Mouse (Mus musculus): Measurements from ENCODE around the gene Pgpep1. TPM values are rescaled to one million over a fixed set of nuclear protein-coding genes. Genes with fewer than 3 reads are reported as not detected.

Gene Pgpep1
- polyA plus RNA-seq, 1 experiment from 2014 or later, result 70.4 TPM

DNA sequence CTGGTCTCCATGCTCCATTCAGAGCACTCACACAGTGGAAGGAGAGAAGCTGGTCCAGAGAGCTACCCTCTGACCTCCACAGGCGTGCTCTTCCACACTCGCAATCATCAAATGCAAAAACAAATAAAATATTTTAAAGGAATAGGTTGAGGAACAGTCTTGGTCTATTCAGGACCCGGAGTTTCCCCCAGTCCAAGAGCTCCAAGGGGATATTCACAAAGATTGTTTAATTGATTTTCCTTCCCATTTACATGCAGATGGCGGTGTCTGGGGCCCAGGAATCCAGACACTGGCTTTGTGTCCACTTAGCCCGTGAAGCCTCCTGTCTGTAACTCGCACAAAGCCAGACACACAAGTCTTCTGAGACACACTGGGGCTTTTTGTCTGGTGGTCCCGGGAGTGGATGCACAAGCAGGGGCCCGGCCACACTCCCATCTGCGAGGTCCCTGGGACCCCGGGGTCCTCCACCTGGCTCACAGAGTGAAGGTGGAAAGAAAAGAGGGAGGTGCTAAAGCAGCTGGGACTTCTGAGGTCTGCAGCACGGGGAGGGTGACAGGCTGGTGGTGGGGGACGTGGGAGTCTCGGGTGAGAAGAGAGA, 3.9 kb downstream of the Pgpep1 start:
- Histone ChIP-seq H3K27ac (peak overlapping the region; percentile 92), H3K4me3 (replicated peaks) (no peak overlapping the region), H3K4me2 (peak overlapping the region; percentile 32), H3K4me1 (peaks cover 60% of the 10 kb centered on the region), H3K36me3 (replicated peaks) (peaks cover 23% of the 10 kb centered on the region), H3K9ac (peak overlapping the region; percentile 17; the same call in 1 of the 2 replicates), H3K9me3 (no peaks in the 10 kb centered on the region), H3K27me3 (no peaks in the 10 kb centered on the region)
- peak; percentile 50 for ATAC-seq (ENCODE audit: low FRiP score)
- WGBS, result 13% methylated on average over 13 of the region's 13 CpGs

GRCm38 (mm10) chr8:70655469-70655868, 4.7 kb downstream of the Pgpep1 start:
- H3K27ac ChIP-seq, result peak overlapping the region; percentile 92
- H3K9me3 ChIP-seq, result no peaks in the 10 kb centered on the region
- H3K4me2 ChIP-seq, result 0 out of 2 replicates have a peak overlapping the region, but pooled peaks have one; percentile 32
- H3K4me3 ChIP-seq (replicated peaks), result no peak overlapping the region
- no peak for ATAC-seq (ENCODE audit: low FRiP score)
- peaks cover 58% of the 10 kb centered on the region for H3K4me1 ChIP-seq
- H3K9ac ChIP-seq, result no peak overlapping the region; the same call in 1 of the 2 replicates
- no peaks in the 10 kb centered on the region for H3K27me3 ChIP-seq
- peaks cover 31% of the 10 kb centered on the region for H3K36me3 ChIP-seq (replicated peaks)
- WGBS, result 7% methylated on average over 2 of the region's 2 CpGs

DNA sequence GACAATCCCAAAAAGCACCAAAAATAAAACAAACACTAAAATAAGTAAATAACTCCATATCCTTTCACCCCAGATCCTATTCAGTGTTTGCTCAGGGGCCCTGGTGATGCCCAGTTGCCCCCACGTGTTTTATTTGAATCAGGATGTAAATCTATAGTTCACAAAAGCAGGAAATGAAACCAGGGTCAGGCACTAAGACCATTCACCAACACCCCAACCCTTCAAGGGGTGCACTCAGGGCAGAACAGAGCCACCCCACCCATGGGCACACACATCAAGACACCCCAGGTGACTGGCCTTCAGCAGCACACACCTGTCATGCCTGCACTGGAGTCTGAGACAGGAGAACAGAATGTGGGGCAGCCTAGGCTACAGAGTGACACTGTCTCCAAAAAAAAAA, 6.1 kb downstream of the Pgpep1 start:
- Histone ChIP-seq H3K4me1 (peaks cover 61% of the 10 kb centered on the region), H3K9ac (no peak overlapping the region), H3K4me2 (no peak overlapping the region), H3K27ac (no peak overlapping the region), H3K9me3 (no peaks in the 10 kb centered on the region), H3K27me3 (no peaks in the 10 kb centered on the region), H3K4me3 (replicated peaks) (no peak overlapping the region), H3K36me3 (replicated peaks) (peaks cover 43% of the 10 kb centered on the region)
- no peak for ATAC-seq (ENCODE audit: low FRiP score)
- WGBS, result 83% methylated on average over 1 of the region's 1 CpGs

- 69% methylated on average over 2 of the region's 2 CpGs for WGBS
- Histone ChIP-seq H3K27me3 (no peaks in the 10 kb centered on the region), H3K4me2 (no peak overlapping the region), H3K4me1 (peaks cover 58% of the 10 kb centered on the region), H3K36me3 (replicated peaks) (peaks cover 50% of the 10 kb centered on the region), H3K9ac (no peak overlapping the region), H3K27ac (0 out of 2 replicates have a peak overlapping the region, but pooled peaks have one; percentile 13), H3K9me3 (no peaks in the 10 kb centered on the region), H3K4me3 (replicated peaks) (no peak overlapping the region)
- ATAC-seq (ENCODE audit: low FRiP score), result no peak
Measured at GRCm38 (mm10) chr8:70653226-70653625, 7.0 kb downstream of the Pgpep1 start.

GRCm38 (mm10) chr8:70650351-70650750, 9.8 kb downstream of the Pgpep1 start:
- peaks cover 48% of the 10 kb centered on the region for H3K36me3 ChIP-seq (replicated peaks)
- WGBS, result 96% methylated on average over 17 of the region's 17 CpGs
- no peak overlapping the region; the same call in 1 of the 2 replicates for H3K4me3 ChIP-seq (replicated peaks)
- no peak overlapping the region for H3K4me2 ChIP-seq
- no peaks in the 10 kb centered on the region for H3K27me3 ChIP-seq
- H3K9me3 ChIP-seq, result no peaks in the 10 kb centered on the region
- H3K27ac ChIP-seq, result peak overlapping the region; percentile 5; the same call in 1 of the 2 replicates
- H3K9ac ChIP-seq, result 0 out of 2 replicates have a peak overlapping the region, but pooled peaks have one; percentile 21
- peaks cover 49% of the 10 kb centered on the region for H3K4me1 ChIP-seq
- ATAC-seq (ENCODE audit: low FRiP score), result no peak

DNA sequence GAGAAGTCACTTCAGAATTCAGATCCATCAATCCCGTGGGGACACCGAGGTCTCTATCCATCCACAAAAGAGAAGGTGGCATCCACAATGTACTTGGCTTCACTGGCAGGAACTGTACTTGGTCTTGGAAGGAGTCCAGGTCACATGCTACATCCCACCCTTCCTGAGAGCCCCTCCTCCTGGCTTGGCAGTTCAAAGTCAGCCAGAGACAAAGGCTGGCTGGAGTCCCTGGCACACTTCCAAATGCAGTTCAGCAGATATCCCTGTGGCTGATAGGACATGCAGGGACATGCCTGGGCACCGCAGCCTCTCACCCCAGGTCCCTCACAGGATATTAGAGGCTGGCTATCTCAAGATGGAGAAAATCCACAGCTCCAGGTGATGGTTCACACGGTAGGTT, 10.9 kb downstream of the Pgpep1 start:
- 80% methylated on average over 4 of the region's 4 CpGs for WGBS
- ATAC-seq (ENCODE audit: low FRiP score), result peak; percentile 49
- H3K4me2 ChIP-seq, result no peak overlapping the region
- no peak overlapping the region for H3K4me3 ChIP-seq (replicated peaks)
- H3K9me3 ChIP-seq, result no peaks in the 10 kb centered on the region
- peak overlapping the region; percentile 43 for H3K27ac ChIP-seq
- peaks cover 38% of the 10 kb centered on the region for H3K36me3 ChIP-seq (replicated peaks)
- no peaks in the 10 kb centered on the region for H3K27me3 ChIP-seq
- 0 out of 2 replicates have a peak overlapping the region, but pooled peaks have one; percentile 21 for H3K9ac ChIP-seq
- H3K4me1 ChIP-seq, result peaks cover 40% of the 10 kb centered on the region

- Histone ChIP-seq H3K9ac (no peak overlapping the region), H3K4me1 (peaks cover 40% of the 10 kb centered on the region), H3K27me3 (no peaks in the 10 kb centered on the region), H3K27ac (peak overlapping the region; percentile 43), H3K4me2 (no peak overlapping the region), H3K9me3 (no peaks in the 10 kb centered on the region), H3K4me3 (replicated peaks) (no peak overlapping the region), H3K36me3 (replicated peaks) (peaks cover 38% of the 10 kb centered on the region)
- WGBS, result 65% methylated on average over 3 of the region's 3 CpGs
- no peak for ATAC-seq (ENCODE audit: low FRiP score)
Measured at GRCm38 (mm10) chr8:70648921-70649320, 11.3 kb downstream of the Pgpep1 start.

DNA sequence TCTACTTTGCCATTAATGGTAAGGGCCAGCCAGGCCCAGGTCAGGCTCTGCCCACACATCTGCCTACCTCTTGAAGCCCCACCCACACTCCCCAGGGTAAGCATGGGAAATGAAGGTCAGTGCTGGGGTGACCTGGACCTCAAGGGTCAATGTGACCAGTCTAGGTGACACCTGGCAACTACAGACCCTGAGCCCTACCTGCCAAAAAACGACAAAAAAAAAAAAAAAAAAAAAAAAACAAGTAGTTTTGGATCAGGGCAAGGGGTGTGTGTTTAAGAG, 12.1 kb downstream of the Pgpep1 start:
- no peak overlapping the region for H3K4me3 ChIP-seq (replicated peaks)

GRCm38 (mm10) chr8:70647343-70648163, 12.6 kb downstream of the Pgpep1 start:
- no peak for ATAC-seq (ENCODE audit: low FRiP score)
- no peak overlapping the region for H3K4me3 ChIP-seq (replicated peaks)
- peaks cover 40% of the 10 kb centered on the region for H3K4me1 ChIP-seq

More for the DNA sequence above, 12.1 kb downstream of the Pgpep1 start:
- H3K9me3 ChIP-seq, result no peaks in the 10 kb centered on the region
- H3K9ac ChIP-seq, result no peak overlapping the region
- no peak for ATAC-seq (ENCODE audit: low FRiP score)
- no peak overlapping the region for H3K27ac ChIP-seq
- no peak overlapping the region for H3K4me2 ChIP-seq
- 0 out of 2 replicates have a peak, but pooled peaks cover 2% of the 10 kb centered on the region for H3K27me3 ChIP-seq
- peaks cover 38% of the 10 kb centered on the region for H3K36me3 ChIP-seq (replicated peaks)
- 63% methylated on average over 1 of the region's 1 CpGs for WGBS
- H3K4me1 ChIP-seq, result peaks cover 40% of the 10 kb centered on the region

GRCm38 (mm10) chr8:70646775-70647174, 13.4 kb downstream of the Pgpep1 start:
- H3K36me3 ChIP-seq (replicated peaks), result peaks cover 31% of the 10 kb centered on the region
- H3K27ac ChIP-seq, result no peak overlapping the region
- H3K4me1 ChIP-seq, result peaks cover 40% of the 10 kb centered on the region
- no peak overlapping the region for H3K4me3 ChIP-seq (replicated peaks)
- H3K9me3 ChIP-seq, result no peaks in the 10 kb centered on the region
- no peak overlapping the region for H3K4me2 ChIP-seq
- ATAC-seq (ENCODE audit: low FRiP score), result no peak
- H3K27me3 ChIP-seq, result 0 out of 2 replicates have a peak, but pooled peaks cover 5% of the 10 kb centered on the region
- H3K9ac ChIP-seq, result no peak overlapping the region

More at GRCm38 (mm10) chr8:70647343-70648163, 12.6 kb downstream of the Pgpep1 start:
- Histone ChIP-seq H3K27me3 (0 out of 2 replicates have a peak, but pooled peaks cover 5% of the 10 kb centered on the region), H3K4me2 (no peak overlapping the region), H3K9ac (no peak overlapping the region), H3K9me3 (no peaks in the 10 kb centered on the region), H3K27ac (peak overlapping the region; percentile 53; the same call in 1 of the 2 replicates), H3K36me3 (replicated peaks) (peaks cover 38% of the 10 kb centered on the region)
- 61% methylated on average over 8 of the region's 8 CpGs for WGBS

DNA sequence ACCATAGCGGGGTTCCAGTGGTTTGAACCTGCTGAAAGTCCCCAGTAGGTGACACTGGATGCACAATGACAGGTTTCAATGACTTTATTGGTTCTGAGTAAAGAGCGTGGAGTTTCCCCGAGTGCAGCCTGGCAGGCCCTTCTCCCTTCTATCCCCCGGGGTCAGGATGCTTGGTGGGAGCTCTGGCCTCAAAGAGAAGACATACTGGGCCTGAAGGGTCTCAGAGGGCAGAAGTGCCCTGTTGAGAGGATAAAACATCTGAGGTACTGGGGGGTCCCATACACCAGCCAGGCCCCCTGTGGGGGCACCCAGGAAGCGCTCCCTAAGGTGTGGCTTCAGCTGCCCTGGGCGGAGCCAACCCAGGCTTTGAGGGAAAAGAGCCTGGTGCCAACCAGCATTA, 13.8 kb downstream of the Pgpep1 start:
- H3K9me3 ChIP-seq, result no peaks in the 10 kb centered on the region
- H3K27me3 ChIP-seq, result 0 out of 2 replicates have a peak, but pooled peaks cover 5% of the 10 kb centered on the region
- WGBS, result 85% methylated on average over 6 of the region's 6 CpGs
- 0 out of 2 replicates have a peak overlapping the region, but pooled peaks have one; percentile 21 for H3K9ac ChIP-seq
- peaks cover 28% of the 10 kb centered on the region for H3K36me3 ChIP-seq (replicated peaks)
- ATAC-seq (ENCODE audit: low FRiP score), result no peak
- 0 out of 2 replicates have a peak overlapping the region, but pooled peaks have one; percentile 19 for H3K27ac ChIP-seq
- no peak overlapping the region for H3K4me3 ChIP-seq (replicated peaks)
- H3K4me1 ChIP-seq, result peaks cover 40% of the 10 kb centered on the region
- no peak overlapping the region for H3K4me2 ChIP-seq

GRCm38 (mm10) chr8:70645501-70646224, 14.5 kb downstream of the Pgpep1 start:
- H3K9ac ChIP-seq, result no peak overlapping the region
- H3K27ac ChIP-seq, result no peak overlapping the region
- H3K9me3 ChIP-seq, result no peaks in the 10 kb centered on the region
- peaks cover 21% of the 10 kb centered on the region for H3K36me3 ChIP-seq (replicated peaks)
- no peak overlapping the region for H3K4me2 ChIP-seq
- 0 out of 2 replicates have a peak, but pooled peaks cover 5% of the 10 kb centered on the region for H3K27me3 ChIP-seq
- ATAC-seq (ENCODE audit: low FRiP score), result no peak
- H3K4me3 ChIP-seq (replicated peaks), result no peak overlapping the region
- H3K4me1 ChIP-seq, result peaks cover 40% of the 10 kb centered on the region
- 67% methylated on average over 17 of the region's 17 CpGs for WGBS
